Mouse (Mus musculus) ES-E14 (cell line): ENCODE results near the gene Cdh13. TPM values are rescaled to one million over a fixed set of nuclear protein-coding genes. Genes with fewer than 3 reads are reported as not detected.

Source experiments
- DNase-seq: peaks from one replicate; pipeline ENCODE4 v3.0.0-alpha.2; 2013; ENCODE audit warnings: low read depth, low spot score
- H3K27ac ChIP-seq: 2 replicates; pipeline ENCODE4 v1.5.1; 2012; ENCODE audit warnings: low read depth, mild to moderate bottlenecking, low read length, moderate library complexity, mixed read lengths; ENCODE audit not compliant: poor library complexity, insufficient read depth, severe bottlenecking
- H3K36me3 ChIP-seq: 2 replicates; pipeline ENCODE4 v1.6.1; 2012; ENCODE audit warnings: mild to moderate bottlenecking, low read length, moderate library complexity, mixed read lengths; ENCODE audit not compliant: control insufficient read depth, poor library complexity, insufficient read depth, severe bottlenecking
- H3K4me1 ChIP-seq, 2 experiments: fragments of 150-350 bp in 1 of 2; sonication (generic) in 1 of 2; 2 replicates each; pipeline ENCODE4 v1.6.1; 2012; ENCODE audit warnings: low read length in 2 of 2, mild to moderate bottlenecking in 1 of 2, mixed read lengths in 1 of 2; ENCODE audit not compliant: control insufficient read depth in 2 of 2, insufficient read depth in 2 of 2, poor library complexity in 1 of 2
- H3K4me3 ChIP-seq, 2 experiments: fragments of 150-350 bp in 1 of 2; sonication (generic) in 1 of 2; 2 replicates each; pipeline ENCODE4 v1.5.1; 2012; ENCODE audit warnings: low read length in 2 of 2, low read depth in 1 of 2, mild to moderate bottlenecking in 1 of 2, mixed read lengths in 1 of 2; ENCODE audit not compliant: insufficient read depth in 1 of 2, poor library complexity in 1 of 2, severe bottlenecking in 1 of 2
- H3K9ac ChIP-seq: 2 replicates; pipeline ENCODE4 v1.6.1; 2012; ENCODE audit warnings: low read depth, mild to moderate bottlenecking, low read length, mixed read lengths; ENCODE audit not compliant: poor library complexity, insufficient read depth, severe bottlenecking
- H3K9me3 ChIP-seq: fragments of 150-350 bp; sonication (generic); 2 replicates; pipeline ENCODE4 v1.6.1; 2012; ENCODE audit warnings: low read depth, mild to moderate bottlenecking, low read length; ENCODE audit not compliant: control insufficient read depth, insufficient read depth
- CHD2 ChIP-seq: IDR thresholded peaks from 2 replicates; pipeline ENCODE4 v1.6.1; 2014; ENCODE audit warnings: mild to moderate bottlenecking, low read depth, low read length, inconsistent platforms
- HCFC1 ChIP-seq: IDR thresholded peaks from 2 replicates; pipeline ENCODE4 v1.6.1; 2012; ENCODE audit warnings: low read length, inconsistent platforms, borderline replicate concordance; ENCODE audit not compliant: insufficient read depth
- MAFK ChIP-seq: IDR thresholded peaks from 2 replicates; pipeline ENCODE4 v1.6.1; 2014; ENCODE audit warnings: mild to moderate bottlenecking, low read depth, low read length, inconsistent platforms; ENCODE audit not compliant: insufficient read depth
- ZC3H11A ChIP-seq: IDR thresholded peaks from 2 replicates; pipeline ENCODE4 v1.6.1; 2012; ENCODE audit warnings: low read depth, mild to moderate bottlenecking, inconsistent platforms, low read length, borderline replicate concordance
- ZNF384 ChIP-seq: IDR thresholded peaks from 2 replicates; pipeline ENCODE4 v1.6.1; 2012; ENCODE audit warnings: low read depth, low read length, inconsistent platforms
- in situ Hi-C, 2 experiments: fragments of 600-800 bp; cut with MboI; formaldehyde crosslinking; loops; one replicate each; pipeline ENCODE4 v1.15.1; 2025; ENCODE audit warnings: low sequenced_read_pairs in 2 of 2, inconsistent platforms in 1 of 2; ENCODE audit not compliant: unreplicated experiment in 2 of 2
- total RNA-seq: library from RNA; depleted of rRNA; stranded (reverse); fragments of 300-350 nt; gene quantifications from 2 replicates; pipeline ENCODE4 v1.2.3, GENCODE M21; 2012

Cdh13 gene
- total RNA-seq, 1 experiment = 1.3 TPM

- Histone ChIP-seq H3K4me1 (no peaks in the 10 kb centered on the region), H3K9ac (no peak overlapping the region), H3K9me3 (no peaks in the 10 kb centered on the region), H3K4me3 (no peak overlapping the region), H3K36me3 (no peaks in the 10 kb centered on the region), H3K27ac (no peak overlapping the region)
- DNase-seq = no peak
- in situ Hi-C loops = no loop called here
- TF ChIP-seq ZNF384 (no peak), CHD2 (no peak), HCFC1 (no peak), ZC3H11A (no peak), MAFK (no peak)
Measured at GRCm38 (mm10) chr8:119270371-119270770, 986.8 kb downstream of the Cdh13 start.

- no peaks in the 10 kb centered on the region for H3K9me3 ChIP-seq
- TF ChIP-seq ZNF384 (no peak), HCFC1 (no peak), MAFK (no peak), CHD2 (no peak)
- no peak overlapping the region for H3K4me3 ChIP-seq
- no peak for DNase-seq
- H3K4me1 ChIP-seq = no peaks in the 10 kb centered on the region
- no peak overlapping the region for H3K9ac ChIP-seq
- H3K27ac ChIP-seq = no peak overlapping the region
- no peaks in the 10 kb centered on the region for H3K36me3 ChIP-seq
- in situ Hi-C loops = no loop called here
Measured at GRCm38 (mm10) chr8:119272891-119273290, 989.4 kb downstream of the Cdh13 start.

GRCm38 (mm10) chr8:119275442-119275841, 991.9 kb downstream of the Cdh13 start:
- H3K9me3 ChIP-seq = no peaks in the 10 kb centered on the region
- H3K4me1 ChIP-seq = no peaks in the 10 kb centered on the region
- DNase-seq = no peak
- H3K4me3 ChIP-seq = no peak overlapping the region
- in situ Hi-C loops = no loop called here
- no peak for TF ChIP-seq HCFC1
- TF ChIP-seq ZC3H11A = no peak
- TF ChIP-seq MAFK = no peak
- TF ChIP-seq ZNF384 = no peak
- TF ChIP-seq CHD2 = no peak
- no peak overlapping the region for H3K9ac ChIP-seq
- H3K27ac ChIP-seq = no peak overlapping the region
- H3K36me3 ChIP-seq = no peaks in the 10 kb centered on the region

- Histone ChIP-seq H3K9ac (no peak overlapping the region), H3K9me3 (no peaks in the 10 kb centered on the region), H3K4me1 (no peaks in the 10 kb centered on the region), H3K4me3 (no peak overlapping the region), H3K36me3 (no peaks in the 10 kb centered on the region), H3K27ac (no peak overlapping the region)
- DNase-seq = no peak
- in situ Hi-C loops = no loop called here
- no peak for TF ChIP-seq CHD2
- no peak for TF ChIP-seq MAFK
- TF ChIP-seq HCFC1 = no peak
- no peak for TF ChIP-seq ZC3H11A
- no peak for TF ChIP-seq ZNF384
Measured at GRCm38 (mm10) chr8:119277047-119277451, 993.5 kb downstream of the Cdh13 start.

- H3K27ac ChIP-seq = no peak overlapping the region
- DNase-seq = no peak
- in situ Hi-C loops = no loop called here
- H3K4me1 ChIP-seq = no peaks in the 10 kb centered on the region
- no peak overlapping the region for H3K4me3 ChIP-seq
- no peak overlapping the region for H3K9ac ChIP-seq
- H3K36me3 ChIP-seq = no peaks in the 10 kb centered on the region
- TF ChIP-seq CHD2 = no peak
- TF ChIP-seq ZC3H11A = no peak
- no peak for TF ChIP-seq MAFK
- H3K9me3 ChIP-seq = no peaks in the 10 kb centered on the region
Measured at GRCm38 (mm10) chr8:119281761-119282160, 998.2 kb downstream of the Cdh13 start.
